Mouse (Mus musculus) ES-E14 (cell line): Measurements from ENCODE around the gene Celsr1.

Experiments
- MAFK ChIP-seq: IDR thresholded peaks from 2 replicates; pipeline ENCODE4 v1.6.1; 2014; ENCODE audit warnings: mild to moderate bottlenecking, low read depth, low read length, inconsistent platforms; ENCODE audit not compliant: insufficient read depth
- ZC3H11A ChIP-seq: IDR thresholded peaks from 2 replicates; pipeline ENCODE4 v1.6.1; 2012; ENCODE audit warnings: low read depth, mild to moderate bottlenecking, inconsistent platforms, low read length, borderline replicate concordance
- ZNF384 ChIP-seq: IDR thresholded peaks from 2 replicates; pipeline ENCODE4 v1.6.1; 2012; ENCODE audit warnings: low read depth, low read length, inconsistent platforms

GRCm38 (mm10) chr15:85993386-85993785, 40.2 kb downstream of the Celsr1 start:
- TF ChIP-seq ZNF384, result no peak
- TF ChIP-seq MAFK, result no peak
- no peak for TF ChIP-seq ZC3H11A
